Mouse (Mus musculus): ENCODE data around the gene Bcl3.

DNA sequence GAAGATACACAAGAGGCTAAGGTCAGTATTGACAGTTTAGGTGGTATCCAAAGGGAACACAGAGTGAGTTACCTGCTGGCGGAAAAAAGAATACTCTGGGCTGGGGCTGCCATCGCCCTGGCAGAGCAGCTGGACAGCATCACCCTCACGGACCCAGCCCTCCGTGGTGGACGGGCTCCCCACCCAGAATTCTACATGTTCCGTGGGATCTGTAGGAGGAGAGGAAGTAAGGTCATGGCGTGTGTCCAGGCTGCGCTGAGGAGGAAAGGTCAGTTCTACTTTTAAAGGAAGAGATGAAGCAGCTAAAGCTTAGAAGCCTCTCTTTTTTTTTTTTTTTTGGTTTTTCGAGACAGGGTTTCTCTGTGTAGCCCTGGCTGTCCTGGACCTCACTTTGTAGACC, 58.0 kb downstream of the Bcl3 start:
- no peak for TF ChIP-seq POLR2A (IDR thresholded peaks at IDR 0.05; ENCODE audit: borderline replicate concordance, control insufficient read depth, low read depth, low read length)
- TF ChIP-seq CTCF (IDR thresholded peaks at IDR 0.05; ENCODE audit: control insufficient read depth, insufficient read depth, low read length), result no peak

Data from bone marrow, adult 2 months (tissue).